Mouse (Mus musculus): ENCODE measurements around the gene Fyb2. TPM values are rescaled to one million over a fixed set of nuclear protein-coding genes. Genes with fewer than 3 reads are reported as not detected.

The Fyb2 gene
- polyA plus RNA-seq, 1 experiment from 2014 or later, result 0.08 TPM

- no peak overlapping the region for H3K9ac ChIP-seq
- no peaks in the 10 kb centered on the region for H3K4me1 ChIP-seq
- H3K36me3 ChIP-seq, result no peaks in the 10 kb centered on the region
- H3K27ac ChIP-seq, result no peak overlapping the region
- 79% methylated on average over 6 of the region's 6 CpGs for WGBS
- no peak overlapping the region for H3K4me3 ChIP-seq (replicated peaks)
- no peak for ATAC-seq (ENCODE audit: insufficient read depth, low FRiP score, low read depth)
- H3K27me3 ChIP-seq (replicated peaks), result no peaks in the 10 kb centered on the region
- H3K4me2 ChIP-seq, result no peak overlapping the region
- no peaks in the 10 kb centered on the region for H3K9me3 ChIP-seq
Observed at GRCm38 (mm10) chr4:105027278-105027677, 114.0 kb downstream of the Fyb2 start.

GRCm38 (mm10) chr4:105031104-105031503, 117.8 kb downstream of the Fyb2 start:
- no peak overlapping the region for H3K4me2 ChIP-seq
- no peaks in the 10 kb centered on the region for H3K36me3 ChIP-seq
- no peak overlapping the region for H3K27ac ChIP-seq
- WGBS, result 63% methylated on average over 8 of the region's 8 CpGs
- H3K9me3 ChIP-seq, result no peaks in the 10 kb centered on the region
- no peak for ATAC-seq (ENCODE audit: insufficient read depth, low FRiP score, low read depth)
- H3K9ac ChIP-seq, result no peak overlapping the region
- no peaks in the 10 kb centered on the region for H3K4me1 ChIP-seq
- no peak overlapping the region for H3K4me3 ChIP-seq (replicated peaks)
- H3K27me3 ChIP-seq (replicated peaks), result no peaks in the 10 kb centered on the region

- Histone ChIP-seq H3K27me3 (replicated peaks) (no peaks in the 10 kb centered on the region), H3K4me1 (no peaks in the 10 kb centered on the region), H3K36me3 (no peaks in the 10 kb centered on the region), H3K9ac (no peak overlapping the region), H3K9me3 (no peaks in the 10 kb centered on the region), H3K4me3 (replicated peaks) (no peak overlapping the region), H3K4me2 (no peak overlapping the region), H3K27ac (no peak overlapping the region)
- no peak for ATAC-seq (ENCODE audit: insufficient read depth, low FRiP score, low read depth)
- 55% methylated on average over 7 of the region's 7 CpGs for WGBS
Observed at GRCm38 (mm10) chr4:105033153-105033552, 119.9 kb downstream of the Fyb2 start.

GRCm38 (mm10) chr4:105034259-105034658, 121.0 kb downstream of the Fyb2 start:
- H3K4me2 ChIP-seq, result no peak overlapping the region
- H3K27me3 ChIP-seq (replicated peaks), result no peaks in the 10 kb centered on the region
- H3K27ac ChIP-seq, result no peak overlapping the region
- H3K9me3 ChIP-seq, result no peaks in the 10 kb centered on the region
- no peaks in the 10 kb centered on the region for H3K36me3 ChIP-seq
- H3K4me3 ChIP-seq (replicated peaks), result no peak overlapping the region
- ATAC-seq (ENCODE audit: insufficient read depth, low FRiP score, low read depth), result no peak
- no peak overlapping the region for H3K9ac ChIP-seq
- no peaks in the 10 kb centered on the region for H3K4me1 ChIP-seq

DNA sequence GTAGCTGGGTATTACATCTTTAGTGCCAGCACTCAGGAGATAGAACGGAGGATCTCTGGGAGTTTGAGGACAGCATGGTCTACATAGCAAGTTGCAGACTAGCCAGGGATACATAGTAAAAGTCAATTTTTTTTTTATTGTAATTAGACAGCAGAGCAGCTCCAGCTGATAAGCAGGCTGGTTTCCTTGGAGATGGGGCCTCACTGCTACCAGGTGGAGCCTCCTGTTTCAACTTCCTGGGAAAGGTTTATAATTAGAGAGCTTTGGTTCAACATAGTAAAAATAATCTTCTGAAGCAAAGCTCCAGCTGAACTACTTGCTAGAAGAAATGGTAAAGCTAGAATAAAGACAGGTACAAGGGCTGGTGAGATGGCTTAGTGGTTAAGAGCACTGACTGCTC, 136.8 kb downstream of the Fyb2 start:
- 76% methylated on average over 1 of the region's 1 CpGs for WGBS

DNA sequence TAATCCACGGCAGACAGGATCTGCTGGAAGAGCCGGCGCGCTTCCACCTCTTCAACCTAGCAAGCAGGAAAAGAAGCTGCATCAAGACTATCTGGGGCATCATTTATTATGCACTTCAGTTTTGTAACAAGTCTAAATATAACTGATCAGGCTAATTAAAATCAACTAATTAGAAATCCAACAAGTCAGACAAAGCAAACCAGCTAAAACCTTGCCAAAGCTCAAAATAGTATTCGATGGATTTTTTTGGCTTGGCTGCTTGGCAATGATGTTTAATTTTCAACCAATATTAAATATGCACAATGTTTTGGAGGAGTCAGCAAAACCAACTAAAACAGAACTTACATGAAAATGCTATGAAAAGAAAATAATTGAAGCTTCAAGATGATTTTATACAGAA, 138.0 kb downstream of the Fyb2 start:
- Histone ChIP-seq H3K4me2 (no peak overlapping the region), H3K27me3 (replicated peaks) (no peaks in the 10 kb centered on the region), H3K36me3 (no peaks in the 10 kb centered on the region), H3K4me3 (replicated peaks) (no peak overlapping the region), H3K4me1 (no peaks in the 10 kb centered on the region), H3K9ac (no peak overlapping the region), H3K9me3 (no peaks in the 10 kb centered on the region), H3K27ac (no peak overlapping the region)
- ATAC-seq (ENCODE audit: insufficient read depth, low FRiP score, low read depth), result no peak
- WGBS, result 95% methylated on average over 5 of the region's 5 CpGs

More for the DNA sequence above, 136.8 kb downstream of the Fyb2 start:
- no peak overlapping the region for H3K9ac ChIP-seq
- no peak overlapping the region for H3K4me3 ChIP-seq (replicated peaks)
- H3K9me3 ChIP-seq, result no peaks in the 10 kb centered on the region
- H3K27ac ChIP-seq, result no peak overlapping the region
- no peak overlapping the region for H3K4me2 ChIP-seq
- no peaks in the 10 kb centered on the region for H3K4me1 ChIP-seq
- no peaks in the 10 kb centered on the region for H3K27me3 ChIP-seq (replicated peaks)
- no peaks in the 10 kb centered on the region for H3K36me3 ChIP-seq
- no peak for ATAC-seq (ENCODE audit: insufficient read depth, low FRiP score, low read depth)

Other genes with a start within 250 kb of the Fyb2 start
- gene C8b, start 147.1 kb upstream of the Fyb2 start, polyA plus RNA-seq (2015; fragmentation: Nextera tagmentation; extraction: Ambion mirVana), result 0.68 and 2.4 TPM in 2 replicates
- not detected in 2 replicates for gene Gm17662, start 56.1 kb upstream of the Fyb2 start, polyA plus RNA-seq (2015; fragmentation: Nextera tagmentation; extraction: Ambion mirVana)
- 0.12 and 0.73 TPM in 2 replicates for gene C8a, start 37.1 kb upstream of the Fyb2 start, polyA plus RNA-seq (2015; fragmentation: Nextera tagmentation; extraction: Ambion mirVana)
- 2.2 and 2.5 TPM in 2 replicates for gene Prkaa2, start 196.4 kb downstream of the Fyb2 start, polyA plus RNA-seq (2015; fragmentation: Nextera tagmentation; extraction: Ambion mirVana)
- gene Plpp3, start 243.9 kb downstream of the Fyb2 start, polyA plus RNA-seq (2015; fragmentation: Nextera tagmentation; extraction: Ambion mirVana), result 61.7 and 62.9 TPM in 2 replicates

All from stomach, embryonic 15.5 days (tissue).